Mouse (Mus musculus): ENCODE measurements around the gene Rmdn3.

DNA sequence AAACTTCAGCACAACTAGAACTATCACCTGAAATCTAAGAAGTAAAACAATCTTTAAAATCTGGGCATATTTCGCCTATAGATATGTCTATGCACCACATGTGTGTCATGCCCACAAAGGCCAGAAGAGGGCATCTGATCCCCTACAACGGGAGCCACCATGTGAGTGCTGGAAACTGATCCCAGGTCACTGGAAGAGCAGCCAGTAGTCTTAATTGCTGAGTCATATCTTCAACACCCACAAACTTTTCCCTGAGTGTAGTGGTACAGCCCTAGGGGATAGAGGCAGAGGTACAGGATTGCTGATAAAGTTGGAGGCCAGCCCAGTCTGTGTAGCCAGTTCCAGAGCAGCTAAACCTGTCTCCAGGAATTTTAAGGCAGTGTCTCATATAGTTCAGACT, 11.6 kb downstream of the Rmdn3 start:
- TF ChIP-seq CTCF (IDR thresholded peaks at IDR 0.05; ENCODE audit: control insufficient read depth, insufficient read depth, insufficient read length) (no peak), CEBPB (IDR thresholded peaks at IDR 0.05; ENCODE audit: low read depth) (no peak), USF1 (IDR thresholded peaks at IDR 0.05; ENCODE audit: low read depth) (no peak), MYOD1 (IDR thresholded peaks at IDR 0.05; ENCODE audit: control insufficient read depth, insufficient read length, low read depth) (no peak), MAX (IDR thresholded peaks at IDR 0.05) (no peak), FOSL1 (IDR thresholded peaks at IDR 0.05; ENCODE audit: insufficient read depth, low read length, poor library complexity, severe bottlenecking) (no peak)
